Mouse (Mus musculus) kidney, adult 9 months (tissue): ENCODE measurements around the gene Atf7.

ENCODE experiments used
- DNase-seq: peaks from one replicate; pipeline ENCODE4 v3.0.0; 2022

Gene Atf7

GRCm38 (mm10) chr15:102512471-102512870 is 112.8 kb downstream of the Atf7 start:
- no peak for DNase-seq

- DNase-seq: no peak
These were observed 113.3 kb downstream of the Atf7 start for GRCm38 (mm10) chr15:102512010-102512409.

- DNase-seq: no peak
These were observed 113.9 kb downstream of the Atf7 start for GRCm38 (mm10) chr15:102511285-102511833.

- DNase-seq: peak; percentile 84
These were observed 114.5 kb downstream of the Atf7 start for GRCm38 (mm10) chr15:102510590-102511284.

GRCm38 (mm10) chr15:102510110-102510509 is 115.2 kb downstream of the Atf7 start:
- DNase-seq: no peak

- no peak for DNase-seq
These were observed 116.9 kb downstream of the Atf7 start for GRCm38 (mm10) chr15:102508336-102508735.

GRCm38 (mm10) chr15:102507561-102507960 is 117.7 kb downstream of the Atf7 start:
- no peak for DNase-seq

GRCm38 (mm10) chr15:102506864-102507263 is 118.4 kb downstream of the Atf7 start:
- DNase-seq: no peak

GRCm38 (mm10) chr15:102506464-102506830 is 118.8 kb downstream of the Atf7 start:
- DNase-seq: no peak

GRCm38 (mm10) chr15:102505770-102506463 is 119.3 kb downstream of the Atf7 start:
- DNase-seq: no peak

- no peak for DNase-seq
These were observed 120.0 kb downstream of the Atf7 start for GRCm38 (mm10) chr15:102505073-102505769.

GRCm38 (mm10) chr15:102503924-102504782 is 121.1 kb downstream of the Atf7 start:
- DNase-seq: no peak

GRCm38 (mm10) chr15:102503447-102503846 is 121.8 kb downstream of the Atf7 start, which contains the start of gene Gm10337:
Gene Gm10337 (plus strand): TSS chr15:102503722.
- no peak for DNase-seq

- peak; percentile 47 for DNase-seq
These were observed 122.9 kb downstream of the Atf7 start for GRCm38 (mm10) chr15:102502254-102502840.

GRCm38 (mm10) chr15:102501084-102501814 is 124.0 kb downstream of the Atf7 start:
- no peak for DNase-seq

- DNase-seq: no peak
These were observed 124.8 kb downstream of the Atf7 start for GRCm38 (mm10) chr15:102500479-102500878.

GRCm38 (mm10) chr15:102499851-102500250 is 125.4 kb downstream of the Atf7 start:
- DNase-seq: no peak

GRCm38 (mm10) chr15:102499370-102499769 is 125.9 kb downstream of the Atf7 start:
- DNase-seq: no peak

- no peak for DNase-seq
These were observed 126.9 kb downstream of the Atf7 start for GRCm38 (mm10) chr15:102498322-102498721.

GRCm38 (mm10) chr15:102487664-102488063 is 137.6 kb downstream of the Atf7 start:
- no peak for DNase-seq

GRCm38 (mm10) chr15:102485853-102486252 is 139.4 kb downstream of the Atf7 start:
- no peak for DNase-seq
